Mouse (Mus musculus) c-Kit-positive CD71-positive TER-119-negative erythroid progenitor cells, embryonic 14.5 days (primary cell): ENCODE measurements at regions not wholly inside any gene's neighbourhood (a gene's known extent, or its start where the extent isn't known, plus 50 kb on each side); places are given as distances from the start of the nearest gene placed in this dataset.

Source experiments
- DNase-seq: peaks from one replicate; pipeline ENCODE4 v3.0.0-alpha.2; 2013; ENCODE audit warnings: low read depth

GRCm38 (mm10) chr13:41694749-41695419 lies 89.2 kb downstream of the Tmem170b start:
- no peak for DNase-seq

GRCm38 (mm10) chr13:41696767-41697445 lies 91.2 kb downstream of the Tmem170b start:
- no peak for DNase-seq

- no peak for DNase-seq
These were observed 95.6 kb downstream of the Tmem170b start for GRCm38 (mm10) chr13:41701345-41701744.

GRCm38 (mm10) chr13:41701829-41702231 lies 96.1 kb downstream of the Tmem170b start:
- DNase-seq: no peak

DNA sequence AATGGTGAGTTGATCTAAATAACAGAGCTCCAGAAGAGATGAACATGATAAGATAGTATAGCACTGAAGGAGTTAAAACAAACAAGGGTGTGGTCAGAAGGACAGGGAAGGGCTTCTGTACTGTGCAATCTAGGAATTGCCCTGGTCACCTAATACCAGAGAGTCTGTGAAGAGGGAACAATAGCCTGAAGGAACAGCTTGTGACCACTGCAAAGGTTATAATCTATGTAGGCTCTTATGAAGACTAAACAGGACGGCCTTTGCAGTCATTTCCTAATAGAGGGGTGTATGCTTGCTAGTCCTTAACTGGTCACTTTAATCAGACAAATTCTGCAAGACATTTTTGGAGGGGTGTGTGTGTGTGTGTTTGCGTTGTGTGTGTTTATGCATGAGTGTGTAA lies 97.5 kb downstream of the Tmem170b start:
- DNase-seq: no peak

- no peak for DNase-seq
These were observed 97.9 kb downstream of the Tmem170b start for GRCm38 (mm10) chr13:41703618-41704017.

- no peak for DNase-seq
These were observed 99.1 kb downstream of the Tmem170b start for GRCm38 (mm10) chr13:41704806-41705205.

DNA sequence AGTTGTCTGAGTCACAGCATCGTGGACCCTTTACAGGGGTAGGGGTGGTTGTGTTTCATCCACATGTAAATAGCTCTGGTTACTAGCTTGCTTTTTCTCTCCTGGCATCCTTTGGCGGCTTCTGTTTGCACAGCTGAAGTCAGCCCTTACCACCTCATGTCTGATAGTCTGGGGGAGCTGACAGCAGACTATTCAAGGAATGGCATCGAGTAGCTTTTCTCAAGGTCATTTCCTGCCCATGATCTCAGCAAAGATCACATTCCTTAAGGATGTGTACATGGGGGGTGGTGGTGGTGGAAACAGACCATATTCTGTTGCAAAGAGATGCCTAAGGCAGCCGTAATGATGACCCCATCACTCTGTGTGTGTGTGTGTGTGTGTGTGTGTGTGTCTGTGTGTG lies 99.9 kb downstream of the Tmem170b start:
- DNase-seq: no peak

DNA sequence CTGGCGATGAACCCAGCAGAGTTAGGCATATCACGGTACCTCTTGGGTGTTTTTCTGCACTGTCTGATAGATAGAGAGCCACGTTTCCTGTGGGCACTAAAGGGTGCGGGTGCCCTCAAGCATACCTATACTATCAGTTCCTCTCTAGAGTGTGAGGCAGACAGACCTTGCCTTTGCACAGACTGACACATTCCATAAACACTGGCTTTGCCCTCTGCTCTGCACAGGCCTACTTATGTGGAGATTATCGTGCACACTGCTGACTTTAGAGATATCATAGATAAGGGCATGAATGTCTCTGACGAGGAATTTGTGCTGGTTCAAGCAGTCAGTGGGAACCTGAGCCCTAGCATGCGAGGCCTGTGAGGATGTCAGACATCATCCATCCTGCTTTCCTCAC lies 102.1 kb downstream of the Tmem170b start:
- DNase-seq: no peak

DNA sequence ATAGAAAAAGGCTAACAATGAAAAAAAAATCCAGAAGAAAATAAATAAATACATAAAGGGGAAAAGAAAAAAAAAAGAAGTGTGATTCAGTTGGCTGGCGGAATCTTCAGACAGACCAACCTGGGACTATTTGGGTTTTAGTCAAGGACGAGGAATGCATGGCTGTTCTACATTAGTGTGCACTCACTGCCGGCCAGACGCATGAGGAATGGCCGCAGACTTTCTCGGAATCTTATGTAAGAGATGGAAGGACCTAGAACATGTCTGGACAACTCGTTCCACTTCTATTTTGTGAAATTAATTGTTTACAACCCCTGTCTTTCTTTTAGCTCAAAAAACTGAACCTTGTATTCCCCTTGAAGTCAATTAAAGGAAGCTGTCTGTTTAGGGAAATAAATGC lies 103.4 kb downstream of the Tmem170b start:
- DNase-seq: no peak

DNA sequence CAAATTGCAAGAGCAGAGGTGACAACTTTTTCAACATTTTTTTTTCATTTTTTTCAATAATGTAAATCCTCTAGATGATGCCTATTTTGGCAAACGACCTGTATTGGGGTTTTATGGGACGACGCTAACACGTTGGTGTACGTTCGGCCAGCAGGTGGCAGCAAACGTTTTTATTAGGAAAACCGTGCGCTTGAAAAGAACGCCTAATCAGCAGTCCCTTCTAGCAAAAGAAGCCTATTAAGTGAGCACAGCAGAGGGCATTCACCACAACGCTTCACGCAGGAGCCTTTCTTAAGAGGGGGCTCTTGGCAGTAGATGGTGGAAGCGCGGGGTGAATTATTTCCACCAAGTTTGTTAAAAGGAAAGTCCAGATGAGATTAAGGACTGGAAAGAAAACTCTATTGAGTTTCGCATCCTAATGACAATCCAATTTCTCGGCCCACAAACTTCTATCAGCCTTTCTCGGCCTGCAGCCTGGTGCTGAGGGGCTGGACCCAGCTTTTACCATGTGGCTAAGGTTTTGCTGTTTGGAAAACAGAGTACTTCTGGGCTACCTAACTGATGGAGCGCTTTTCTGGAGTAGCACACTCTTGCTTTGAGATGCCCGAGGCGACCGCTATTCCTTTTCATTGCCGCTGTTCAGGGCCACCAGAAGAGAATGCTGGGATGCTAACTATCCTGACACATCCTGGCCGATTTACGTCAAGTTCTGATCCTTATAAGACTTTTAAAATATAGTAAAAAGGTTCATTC lies 103.9 kb downstream of the Tmem170b start:
- peak; percentile 43 for DNase-seq

GRCm38 (mm10) chr13:41712616-41713015 lies 106.9 kb downstream of the Tmem170b start:
- DNase-seq: no peak
